Mouse (Mus musculus) hindbrain, embryonic 14.5 days (tissue): ENCODE measurements at regions not wholly inside any gene's neighbourhood (a gene's known extent, or its start where the extent isn't known, plus 50 kb on each side); places are given as distances from the start of the nearest gene placed in this dataset.
A peak's percentile ranks its signal among the peaks of the same experiment; 100 is the strongest.

Experiments
- ATAC-seq: fragments of 200-750 bp; cut with Nextera tagmentation; 2 replicates; pipeline ENCODE4 v1.8.0; 2017; ENCODE audit warnings: moderate number of reproducible peaks, mild to moderate bottlenecking, moderate TSS enrichment, moderate library complexity; ENCODE audit not compliant: low FRiP score
- DNase-seq: peaks from one replicate; pipeline ENCODE4 v3.0.0-alpha.2; 2015; ENCODE audit warnings: low spot score
- H3K27ac ChIP-seq: fragments of 300-500 bp; sonication (generic); 2 replicates; pipeline ENCODE4 v1.5.1; 2014; ENCODE audit warnings: mild to moderate bottlenecking, moderate library complexity
- H3K27me3 ChIP-seq: fragments of 300-500 bp; sonication (generic); 2 replicates; pipeline ENCODE4 v1.6.1; 2014; ENCODE audit warnings: mild to moderate bottlenecking, low read length, mixed read lengths; ENCODE audit not compliant: control insufficient read depth, insufficient read depth
- H3K36me3 ChIP-seq: fragments of 300-500 bp; sonication (generic); replicated peaks from 2 replicates; pipeline ENCODE4 v1.6.1; 2014; ENCODE audit not compliant: control insufficient read depth, insufficient read depth
- H3K4me1 ChIP-seq: fragments of 300-500 bp; sonication (generic); replicated peaks from 2 replicates; pipeline ENCODE4 v1.6.1; 2014; ENCODE audit warnings: antibody characterized with exemption, low read length, mixed read lengths; ENCODE audit not compliant: control insufficient read depth, insufficient read depth
- H3K4me2 ChIP-seq: fragments of 300-500 bp; sonication (generic); replicated peaks from 2 replicates; pipeline ENCODE4 v1.6.1; 2014; ENCODE audit warnings: mild to moderate bottlenecking, moderate library complexity
- H3K4me3 ChIP-seq: fragments of 300-500 bp; sonication (generic); replicated peaks from 2 replicates; pipeline ENCODE4 v1.5.1; 2014; ENCODE audit warnings: mild to moderate bottlenecking, low read length
- H3K9ac ChIP-seq: fragments of 300-500 bp; sonication (generic); 2 replicates; pipeline ENCODE4 v1.6.1; 2014
- H3K9me3 ChIP-seq: fragments of 300-500 bp; sonication (generic); 2 replicates; pipeline ENCODE4 v1.6.1; 2016; ENCODE audit warnings: low read length; ENCODE audit not compliant: control insufficient read depth
- WGBS: fragments of 180-500 bp; shearing (Covaris S2); extraction: QIAGEN DNeasy Blood & Tissue Kit; methylation state at CpG from one replicate; pipeline ENCODE4 v1.1.7; 2014; 5-methylcytosine and 5-hydroxymethylcytosine counted together

- 0 out of 2 replicates have a peak, but pooled peaks cover 4% of the 10 kb centered on the region for H3K4me1 ChIP-seq
- DNase-seq (no peak), ATAC-seq (no peak)
- WGBS, result 56% methylated on average over 3 of the region's 3 CpGs
- no peaks in the 10 kb centered on the region for H3K9me3 ChIP-seq
- H3K36me3 ChIP-seq, result no peaks in the 10 kb centered on the region
- H3K9ac ChIP-seq, result no peak overlapping the region
- H3K4me2 ChIP-seq, result no peak overlapping the region
- no peak overlapping the region for H3K4me3 ChIP-seq
- H3K27me3 ChIP-seq, result no peaks in the 10 kb centered on the region
- H3K27ac ChIP-seq, result no peak overlapping the region
These were observed 169.4 kb upstream of the Sash1 start for GRCm38 (mm10) chr10:9055274-9055673.

- H3K4me1 ChIP-seq, result 0 out of 2 replicates have a peak, but pooled peaks cover 4% of the 10 kb centered on the region
- H3K4me2 ChIP-seq, result no peak overlapping the region
- H3K9ac ChIP-seq, result no peak overlapping the region
- H3K36me3 ChIP-seq, result no peaks in the 10 kb centered on the region
- peak; percentile 55; the same call in 1 of the 2 replicates for ATAC-seq
- no peak overlapping the region for H3K4me3 ChIP-seq
- 43% methylated on average over 4 of the region's 4 CpGs for WGBS
- H3K9me3 ChIP-seq, result no peaks in the 10 kb centered on the region
- no peak overlapping the region for H3K27ac ChIP-seq
- peak; percentile 85 for DNase-seq
- no peaks in the 10 kb centered on the region for H3K27me3 ChIP-seq
These were observed 167.5 kb upstream of the Sash1 start for GRCm38 (mm10) chr10:9053371-9053770.

GRCm38 (mm10) chr10:9047341-9047740 lies 161.5 kb upstream of the Sash1 start:
- Histone ChIP-seq H3K9ac (no peak overlapping the region), H3K4me1 (no peaks in the 10 kb centered on the region), H3K4me3 (no peak overlapping the region), H3K4me2 (no peak overlapping the region), H3K27ac (no peak overlapping the region), H3K27me3 (no peaks in the 10 kb centered on the region), H3K36me3 (no peaks in the 10 kb centered on the region), H3K9me3 (no peaks in the 10 kb centered on the region)
- WGBS, result 64% methylated on average over 4 of the region's 4 CpGs
- DNase-seq (no peak), ATAC-seq (no peak)

GRCm38 (mm10) chr10:9044746-9045370 lies 159.0 kb upstream of the Sash1 start:
- no peaks in the 10 kb centered on the region for H3K4me1 ChIP-seq
- ATAC-seq, result no peak

GRCm38 (mm10) chr10:9043507-9043906 lies 157.6 kb upstream of the Sash1 start:
- H3K9me3 ChIP-seq, result no peaks in the 10 kb centered on the region
- WGBS, result 96% methylated on average over 1 of the region's 1 CpGs

More at GRCm38 (mm10) chr10:9044746-9045370, 159.0 kb upstream of the Sash1 start:
- WGBS, result 81% methylated on average over 9 of the region's 9 CpGs
- Histone ChIP-seq H3K27ac (no peak overlapping the region), H3K36me3 (no peaks in the 10 kb centered on the region), H3K9ac (no peak overlapping the region), H3K27me3 (no peaks in the 10 kb centered on the region), H3K4me2 (no peak overlapping the region), H3K9me3 (no peaks in the 10 kb centered on the region), H3K4me3 (no peak overlapping the region)
- no peak for DNase-seq

GRCm38 (mm10) chr10:9030486-9030885 lies 144.6 kb upstream of the Sash1 start:
- Histone ChIP-seq H3K9me3 (no peaks in the 10 kb centered on the region), H3K27ac (no peak overlapping the region), H3K4me1 (no peaks in the 10 kb centered on the region), H3K4me2 (no peak overlapping the region), H3K9ac (no peak overlapping the region), H3K4me3 (no peak overlapping the region), H3K27me3 (no peaks in the 10 kb centered on the region), H3K36me3 (no peaks in the 10 kb centered on the region)
- no peak for ATAC-seq
- DNase-seq, result no peak
- 92% methylated on average over 6 of the region's 6 CpGs for WGBS

More at GRCm38 (mm10) chr10:9043507-9043906, 157.6 kb upstream of the Sash1 start:
- no peak overlapping the region for H3K4me3 ChIP-seq
- no peaks in the 10 kb centered on the region for H3K4me1 ChIP-seq
- DNase-seq, result no peak
- no peak overlapping the region for H3K9ac ChIP-seq
- ATAC-seq, result no peak
- H3K27me3 ChIP-seq, result no peaks in the 10 kb centered on the region
- H3K27ac ChIP-seq, result no peak overlapping the region
- H3K36me3 ChIP-seq, result no peaks in the 10 kb centered on the region
- H3K4me2 ChIP-seq, result no peak overlapping the region

GRCm38 (mm10) chr10:9029506-9029905 lies 143.6 kb upstream of the Sash1 start:
- WGBS, result 91% methylated on average over 6 of the region's 6 CpGs
- H3K27ac ChIP-seq, result no peak overlapping the region

GRCm38 (mm10) chr10:9027070-9027807 lies 141.4 kb upstream of the Sash1 start:
- no peaks in the 10 kb centered on the region for H3K27me3 ChIP-seq
- H3K4me2 ChIP-seq, result no peak overlapping the region
- WGBS, result 84% methylated on average over 12 of the region's 12 CpGs
- H3K9ac ChIP-seq, result no peak overlapping the region
- ATAC-seq, result no peak
- no peaks in the 10 kb centered on the region for H3K9me3 ChIP-seq
- H3K36me3 ChIP-seq, result no peaks in the 10 kb centered on the region
- no peak overlapping the region for H3K27ac ChIP-seq
- H3K4me3 ChIP-seq, result no peak overlapping the region
- no peaks in the 10 kb centered on the region for H3K4me1 ChIP-seq
- DNase-seq, result no peak

More at GRCm38 (mm10) chr10:9029506-9029905, 143.6 kb upstream of the Sash1 start:
- H3K27me3 ChIP-seq, result no peaks in the 10 kb centered on the region
- H3K4me3 ChIP-seq, result no peak overlapping the region
- no peak overlapping the region for H3K9ac ChIP-seq
- DNase-seq, result no peak
- H3K36me3 ChIP-seq, result no peaks in the 10 kb centered on the region
- no peak for ATAC-seq
- H3K4me2 ChIP-seq, result no peak overlapping the region
- no peaks in the 10 kb centered on the region for H3K4me1 ChIP-seq
- no peaks in the 10 kb centered on the region for H3K9me3 ChIP-seq

- Histone ChIP-seq H3K4me1 (no peaks in the 10 kb centered on the region), H3K27me3 (no peaks in the 10 kb centered on the region), H3K27ac (no peak overlapping the region), H3K4me2 (no peak overlapping the region), H3K9me3 (no peaks in the 10 kb centered on the region), H3K4me3 (no peak overlapping the region), H3K9ac (no peak overlapping the region), H3K36me3 (no peaks in the 10 kb centered on the region)
- 76% methylated on average over 11 of the region's 11 CpGs for WGBS
- no peak for DNase-seq
- ATAC-seq, result no peak
These were observed 129.1 kb upstream of the Sash1 start for GRCm38 (mm10) chr10:9014810-9015505.
